Mouse (Mus musculus): ENCODE data around the gene Zmym1.
"Not testable (repeated sequence)": the region's sequence is repeated elsewhere in the genome, so short reads cannot be mapped to it uniquely, and the experiment has no call there.

The Zmym1 gene

GRCm38 (mm10) chr4:127060585-127061290 is at the start of gene Zmym1:
Gene Zmym1 (minus strand): TSS chr4:127061152.
- peak; percentile 96 for DNase-seq (ENCODE audit: low spot score)

GRCm38 (mm10) chr4:127110570-127110969 is 49.6 kb upstream of the Zmym1 start:
- DNase-seq (ENCODE audit: low spot score) = no peak

- no peak for DNase-seq (ENCODE audit: low spot score)
Observed at GRCm38 (mm10) chr4:127107566-127107965, 46.6 kb upstream of the Zmym1 start.

GRCm38 (mm10) chr4:127099552-127099951 is 38.6 kb upstream of the Zmym1 start:
- DNase-seq (ENCODE audit: low spot score) = not testable (repeated sequence)

- DNase-seq (ENCODE audit: low spot score) = no peak
Observed at GRCm38 (mm10) chr4:127095090-127095489, 34.1 kb upstream of the Zmym1 start.

- no peak for DNase-seq (ENCODE audit: low spot score)
Observed at GRCm38 (mm10) chr4:127091188-127091587, 30.2 kb upstream of the Zmym1 start.

- DNase-seq (ENCODE audit: low spot score) = no peak
Observed at GRCm38 (mm10) chr4:127085761-127086160, 24.8 kb upstream of the Zmym1 start.

GRCm38 (mm10) chr4:127083131-127083530 is 22.2 kb upstream of the Zmym1 start:
- DNase-seq (ENCODE audit: low spot score) = no peak

- no peak for DNase-seq (ENCODE audit: low spot score)
Observed at GRCm38 (mm10) chr4:127080806-127081205, 19.9 kb upstream of the Zmym1 start.

- DNase-seq (ENCODE audit: low spot score) = peak; percentile 97
Observed at GRCm38 (mm10) chr4:127076875-127077548, 16.1 kb upstream of the Zmym1 start, which contains the start of gene Zmym6. Gene Zmym6 (plus strand): TSS chr4:127077383.

- DNase-seq (ENCODE audit: low spot score) = no peak
Observed at GRCm38 (mm10) chr4:127074915-127075314, 14.0 kb upstream of the Zmym1 start.

- no peak for DNase-seq (ENCODE audit: low spot score)
Observed at GRCm38 (mm10) chr4:127064051-127064450, 3.1 kb upstream of the Zmym1 start.

- no peak for DNase-seq (ENCODE audit: low spot score)
Observed at GRCm38 (mm10) chr4:127054522-127055198, 6.3 kb downstream of the Zmym1 start.

GRCm38 (mm10) chr4:127053071-127053470 is 7.9 kb downstream of the Zmym1 start:
- no peak for DNase-seq (ENCODE audit: low spot score)

GRCm38 (mm10) chr4:127051121-127051520 is 9.8 kb downstream of the Zmym1 start:
- DNase-seq (ENCODE audit: low spot score) = no peak

GRCm38 (mm10) chr4:127043540-127043939 is 17.4 kb downstream of the Zmym1 start:
- no peak for DNase-seq (ENCODE audit: low spot score)

- peak; percentile 33 for DNase-seq (ENCODE audit: low spot score)
Observed at GRCm38 (mm10) chr4:127039871-127040483, 21.0 kb downstream of the Zmym1 start.

- DNase-seq (ENCODE audit: low spot score) = peak; percentile 24
Observed at GRCm38 (mm10) chr4:127038828-127039349, 22.1 kb downstream of the Zmym1 start.

GRCm38 (mm10) chr4:127037908-127038827 is 22.8 kb downstream of the Zmym1 start:
- DNase-seq (ENCODE audit: low spot score) = peak; percentile 39

GRCm38 (mm10) chr4:127037158-127037557 is 23.8 kb downstream of the Zmym1 start:
- no peak for DNase-seq (ENCODE audit: low spot score)

Measured in testis, postnatal 10 days (tissue).